9 mouse cellular contexts compared by ENCODE assay signal in the genomic region with DNA sequence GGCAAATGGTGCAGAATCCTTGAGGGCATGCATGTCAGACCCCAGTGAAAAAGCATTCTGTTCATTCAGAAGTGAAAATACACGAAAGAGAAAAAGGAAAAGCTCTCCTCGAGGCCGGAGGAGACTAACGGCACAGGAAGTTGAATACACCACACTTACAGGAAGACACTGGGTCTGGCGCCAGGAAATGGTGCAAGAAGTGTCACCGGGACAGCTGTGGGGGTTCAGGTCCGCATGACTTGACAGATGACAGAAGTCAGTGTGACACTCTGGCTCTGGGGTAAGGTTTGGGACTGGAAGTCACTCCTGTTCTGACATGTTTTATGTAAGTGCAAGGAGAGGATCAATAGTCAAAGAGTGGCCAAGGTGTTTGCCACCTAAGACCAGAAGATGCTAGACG. TPM values are rescaled to one million over a fixed set of nuclear protein-coding genes. Genes with fewer than 3 reads are reported as not detected.
A peak's percentile ranks its signal among the peaks of the same experiment; 100 is the strongest.
DNase-seq lines count a peak whose midpoint lies in the region; ATAC-seq and TF ChIP-seq lines count a peak whose summit lies in the region.
"Had no signal": no experiment of that assay in that cellular context is flagged by ENCODE, and none has a peak within 500 bp of the region (broad histone marks: within the 10 kb centered on the region; RNA-seq: fewer than 3 reads in every experiment).

No protein-coding gene starts in this region.

- TF ChIP-seq POLR2A in kidney, adult 2 months (IDR thresholded peaks at IDR 0.05; ENCODE audit: low read depth, low read length): no peak

- 48% methylated on average over 8 of the region's 8 CpGs for WGBS in kidney, adult 2 months
- 44% methylated on average over 8 of the region's 8 CpGs for WGBS in heart, embryonic 13.5 days
- 20% methylated on average over 8 of the region's 8 CpGs for WGBS in liver, embryonic 13.5 days (ENCODE audit: insufficient replicate concordance)
- 79% methylated on average over 8 of the region's 8 CpGs for WGBS in forebrain, embryonic 11.5 days
- 69% methylated on average over 8 of the region's 8 CpGs for WGBS in embryonic facial prominence, embryonic 10.5 days

- no peaks in the 10 kb centered on the region for H3K9me3 ChIP-seq in heart, embryonic 13.5 days
- H3K9me3 ChIP-seq in liver, embryonic 13.5 days (replicated peaks): no peaks in the 10 kb centered on the region
- no peaks in the 10 kb centered on the region for H3K9me3 ChIP-seq in forebrain, embryonic 11.5 days (ENCODE audit: control insufficient read depth, low read length)
- no peaks in the 10 kb centered on the region for H3K9me3 ChIP-seq in embryonic facial prominence, embryonic 10.5 days
- H3K9me3 ChIP-seq: limb, embryonic 12.5 days had no signal

- no peak for ATAC-seq in heart, embryonic 13.5 days (ENCODE audit: extremely low read depth, insufficient number of reproducible peaks, low FRiP score, low TSS enrichment)
- peak; percentile 49; the same call in 1 of the 2 replicates for ATAC-seq in liver, embryonic 13.5 days (ENCODE audit: low read depth)
- no peak for ATAC-seq in forebrain, embryonic 11.5 days (replicated peaks; ENCODE audit: low FRiP score)

- H3K36me3 ChIP-seq in kidney, adult 2 months (ENCODE audit: control insufficient read depth, insufficient read depth, low read length): no peaks in the 10 kb centered on the region
- no peaks in the 10 kb centered on the region for H3K36me3 ChIP-seq in heart, embryonic 13.5 days
- H3K36me3 ChIP-seq in liver, embryonic 13.5 days: no peaks in the 10 kb centered on the region
- H3K36me3 ChIP-seq in splenic B cell, adult 2 months (ENCODE audit: control insufficient read depth, insufficient read depth, low read length, poor library complexity, severe bottlenecking): no peaks in the 10 kb centered on the region
- no peaks in the 10 kb centered on the region for H3K36me3 ChIP-seq in forebrain, embryonic 11.5 days (ENCODE audit: control insufficient read depth, insufficient read depth, low read length)
- H3K36me3 ChIP-seq in embryonic facial prominence, embryonic 10.5 days (replicated peaks): no peaks in the 10 kb centered on the region
- H3K36me3 ChIP-seq: limb, embryonic 12.5 days had no signal

- no peak overlapping the region for H3K27ac ChIP-seq in kidney, adult 2 months (ENCODE audit: insufficient read depth, low read depth, low read length)
- peak overlapping the region; percentile 6 for H3K27ac ChIP-seq in heart, embryonic 13.5 days (replicated peaks)
- peak overlapping the region; percentile 35; the same call in 1 of the 2 replicates for H3K27ac ChIP-seq in liver, embryonic 13.5 days
- H3K27ac ChIP-seq in forebrain, embryonic 11.5 days (ENCODE audit: low read depth, low read length): no peak overlapping the region
- H3K27ac ChIP-seq in embryonic facial prominence, embryonic 10.5 days (replicated peaks): no peak overlapping the region
- H3K27ac ChIP-seq: limb, embryonic 12.5 days had no signal

- no peaks in the 10 kb centered on the region for H3K27me3 ChIP-seq in kidney, adult 2 months (replicated peaks; ENCODE audit: control insufficient read depth, insufficient read depth, low read length)
- no peaks in the 10 kb centered on the region for H3K27me3 ChIP-seq in heart, embryonic 13.5 days (replicated peaks)
- no peaks in the 10 kb centered on the region for H3K27me3 ChIP-seq in liver, embryonic 13.5 days
- no peaks in the 10 kb centered on the region for H3K27me3 ChIP-seq in splenic B cell, adult 2 months (ENCODE audit: control insufficient read depth, insufficient read depth, low read length, poor library complexity, severe bottlenecking)
- no peaks in the 10 kb centered on the region for H3K27me3 ChIP-seq in forebrain, embryonic 11.5 days (ENCODE audit: control insufficient read depth, insufficient read depth, low read length)
- no peaks in the 10 kb centered on the region for H3K27me3 ChIP-seq in embryonic facial prominence, embryonic 10.5 days (replicated peaks; ENCODE audit: low read depth, poor library complexity, severe bottlenecking)
- H3K27me3 ChIP-seq: limb, embryonic 12.5 days had no signal

- H3K4me2 ChIP-seq in heart, embryonic 13.5 days: no peak overlapping the region
- H3K4me2 ChIP-seq in liver, embryonic 13.5 days: no peak overlapping the region
- no peak overlapping the region for H3K4me2 ChIP-seq in forebrain, embryonic 11.5 days (ENCODE audit: low read depth, low read length, severe bottlenecking)
- H3K4me2 ChIP-seq: limb, embryonic 12.5 days had no signal

- no peak overlapping the region for H3K9ac ChIP-seq in heart, embryonic 13.5 days
- H3K9ac ChIP-seq in liver, embryonic 13.5 days: no peak overlapping the region
- no peak overlapping the region for H3K9ac ChIP-seq in forebrain, embryonic 11.5 days (ENCODE audit: low read length)
- H3K9ac ChIP-seq: limb, embryonic 12.5 days had no signal

- no peak overlapping the region for H3K4me3 ChIP-seq in kidney, adult 2 months (ENCODE audit: insufficient read depth, low read depth, low read length)
- no peak overlapping the region for H3K4me3 ChIP-seq in heart, embryonic 13.5 days
- no peak overlapping the region for H3K4me3 ChIP-seq in liver, embryonic 13.5 days (replicated peaks)
- no peak overlapping the region for H3K4me3 ChIP-seq in forebrain, embryonic 11.5 days (ENCODE audit: low read depth, low read length)
- no peak overlapping the region for H3K4me3 ChIP-seq in embryonic facial prominence, embryonic 10.5 days
- H3K4me3 ChIP-seq: limb, embryonic 12.5 days had no signal

- DNase-seq in kidney, adult 2 months: peak; percentile 76
- DNase-seq in kidney, adult 11 months: no peak
- no peak for DNase-seq in liver, embryonic 13.5 days
- DNase-seq in splenic B cell, adult 2 months (ENCODE audit: low read depth, low spot score): peak; percentile 56
- no peak for DNase-seq in forebrain, embryonic 11.5 days (ENCODE audit: low spot score)
- no peak for DNase-seq in embryo, embryonic 9.5 days (ENCODE audit: extremely low spot score)
- no peak for DNase-seq in embryonic facial prominence, embryonic 10.5 days (ENCODE audit: low spot score)

- no peaks in the 10 kb centered on the region for H3K4me1 ChIP-seq in kidney, adult 2 months (ENCODE audit: control insufficient read depth, insufficient read depth, low read length)
- H3K4me1 ChIP-seq in heart, embryonic 13.5 days: peaks cover 46% of the 10 kb centered on the region
- peaks cover 6% of the 10 kb centered on the region; the same call in 1 of the 2 replicates for H3K4me1 ChIP-seq in liver, embryonic 13.5 days (replicated peaks)
- H3K4me1 ChIP-seq in forebrain, embryonic 11.5 days (replicated peaks; ENCODE audit: control insufficient read depth, insufficient read depth, low read length): no peaks in the 10 kb centered on the region
- H3K4me1 ChIP-seq in embryonic facial prominence, embryonic 10.5 days: peaks cover 10% of the 10 kb centered on the region; the same call in 1 of the 2 replicates
- H3K4me1 ChIP-seq: limb, embryonic 12.5 days had no signal

- no peak for TF ChIP-seq CTCF in kidney, adult 2 months (conservative IDR thresholded peaks at IDR 0.05; ENCODE audit: insufficient read depth, insufficient read length, low read depth, low read length)

RNA-seq across cellular contexts. Expression of gene Stk32c, which starts 11.6 kb away (rescaled TPM):
- 3.1 and 3.2 TPM in 2 replicates for polyA plus RNA-seq in kidney, adult 2 months (2012; rRNA removed)
- 0.11 TPM in 1 of 2 replicates, not detected in the other for polyA plus RNA-seq in heart, embryonic 13.5 days (2015; fragmentation: Nextera tagmentation; extraction: Ambion mirVana)
- polyA plus RNA-seq in liver, embryonic 13.5 days (2015; fragmentation: Nextera tagmentation; extraction: Ambion mirVana): not detected in 2 replicates
- 0.16 and 0.36 TPM in 2 replicates for polyA plus RNA-seq in forebrain, embryonic 11.5 days (2014; fragmentation: Nextera tagmentation; extraction: Ambion mirVana)
- polyA plus RNA-seq in embryonic facial prominence, embryonic 10.5 days (2016; fragmentation: Nextera tagmentation; extraction: Ambion mirVana): 0.10 and 0.12 TPM in 2 replicates

RNA-seq across cellular contexts. Expression of gene Lrrc27, which starts 11.9 kb away (rescaled TPM):
- 3.3 and 3.7 TPM in 2 replicates for polyA plus RNA-seq in kidney, adult 2 months (2012; rRNA removed)
- 2.3 and 3.3 TPM in 2 replicates for polyA plus RNA-seq in heart, embryonic 13.5 days (2015; fragmentation: Nextera tagmentation; extraction: Ambion mirVana)
- polyA plus RNA-seq in liver, embryonic 13.5 days (2015; fragmentation: Nextera tagmentation; extraction: Ambion mirVana): 0.62 and 0.90 TPM in 2 replicates
- polyA plus RNA-seq in forebrain, embryonic 11.5 days (2014; fragmentation: Nextera tagmentation; extraction: Ambion mirVana): 6.3 and 6.7 TPM in 2 replicates
- 4.4 and 4.6 TPM in 2 replicates for polyA plus RNA-seq in embryonic facial prominence, embryonic 10.5 days (2016; fragmentation: Nextera tagmentation; extraction: Ambion mirVana)

RNA-seq across cellular contexts. Expression of gene Pwwp2b, which starts 23.6 kb away (rescaled TPM):
- polyA plus RNA-seq in kidney, adult 2 months (2012; rRNA removed): 7.9 and 8.0 TPM in 2 replicates
- polyA plus RNA-seq in heart, embryonic 13.5 days (2015; fragmentation: Nextera tagmentation; extraction: Ambion mirVana): 7.3 and 8.0 TPM in 2 replicates
- 1.7 and 1.9 TPM in 2 replicates for polyA plus RNA-seq in liver, embryonic 13.5 days (2015; fragmentation: Nextera tagmentation; extraction: Ambion mirVana)
- 3.6 and 4.2 TPM in 2 replicates for polyA plus RNA-seq in forebrain, embryonic 11.5 days (2014; fragmentation: Nextera tagmentation; extraction: Ambion mirVana)
- 7.1 and 7.6 TPM in 2 replicates for polyA plus RNA-seq in embryonic facial prominence, embryonic 10.5 days (2016; fragmentation: Nextera tagmentation; extraction: Ambion mirVana)

Comparison
In these comparisons a context has a peak if more than half of its experiments do, and no peak if none do; other contexts are left out.
1. DNase-seq: peak in kidney, adult 2 months (single experiment) and splenic B cell, adult 2 months (single experiment); none in kidney, adult 11 months (single experiment), liver, embryonic 13.5 days (single experiment), forebrain, embryonic 11.5 days (single experiment), embryo, embryonic 9.5 days (single experiment) and embryonic facial prominence, embryonic 10.5 days (single experiment).
2. H3K27ac ChIP-seq: peak in heart, embryonic 13.5 days (single experiment) and liver, embryonic 13.5 days (single experiment); none in kidney, adult 2 months (single experiment), forebrain, embryonic 11.5 days (single experiment) and embryonic facial prominence, embryonic 10.5 days (single experiment).